Mouse (Mus musculus): ENCODE results near the gene Foxp1. TPM values are rescaled to one million over a fixed set of nuclear protein-coding genes. Genes with fewer than 3 reads are reported as not detected.

Foxp1 gene
- polyA plus RNA-seq, 1 experiment, result 68.1 TPM

- no peak for DNase-seq (ENCODE audit: low read depth)
- TF ChIP-seq POLR2A (IDR thresholded peaks at IDR 0.05; ENCODE audit: borderline replicate concordance, extremely low read depth, insufficient read depth, insufficient read length, poor library complexity, severe bottlenecking), result no peak
- no peak for TF ChIP-seq CTCF (IDR thresholded peaks at IDR 0.05; ENCODE audit: borderline replicate concordance, extremely low read depth, insufficient read depth, insufficient read length)
These were observed 152.6 kb downstream of the Foxp1 start for GRCm38 (mm10) chr6:99369931-99370330.

- TF ChIP-seq POLR2A (IDR thresholded peaks at IDR 0.05; ENCODE audit: borderline replicate concordance, extremely low read depth, insufficient read depth, insufficient read length, poor library complexity, severe bottlenecking) (no peak), CTCF (IDR thresholded peaks at IDR 0.05; ENCODE audit: borderline replicate concordance, extremely low read depth, insufficient read depth, insufficient read length) (no peak)
- no peak for DNase-seq (ENCODE audit: low read depth)
These were observed 153.4 kb downstream of the Foxp1 start for GRCm38 (mm10) chr6:99369156-99369555.

GRCm38 (mm10) chr6:99368118-99368753, 154.3 kb downstream of the Foxp1 start:
- no peak for TF ChIP-seq POLR2A (IDR thresholded peaks at IDR 0.05; ENCODE audit: borderline replicate concordance, extremely low read depth, insufficient read depth, insufficient read length, poor library complexity, severe bottlenecking)
- no peak for TF ChIP-seq CTCF (IDR thresholded peaks at IDR 0.05; ENCODE audit: borderline replicate concordance, extremely low read depth, insufficient read depth, insufficient read length)
- DNase-seq (ENCODE audit: low read depth), result no peak

- TF ChIP-seq POLR2A (IDR thresholded peaks at IDR 0.05; ENCODE audit: borderline replicate concordance, extremely low read depth, insufficient read depth, insufficient read length, poor library complexity, severe bottlenecking) (no peak), CTCF (IDR thresholded peaks at IDR 0.05; ENCODE audit: borderline replicate concordance, extremely low read depth, insufficient read depth, insufficient read length) (no peak)
These were observed 158.0 kb downstream of the Foxp1 start for GRCm38 (mm10) chr6:99364545-99364944.

GRCm38 (mm10) chr6:99360581-99360980, 161.9 kb downstream of the Foxp1 start:
- no peak for DNase-seq (ENCODE audit: low read depth)
- TF ChIP-seq POLR2A (IDR thresholded peaks at IDR 0.05; ENCODE audit: borderline replicate concordance, extremely low read depth, insufficient read depth, insufficient read length, poor library complexity, severe bottlenecking) (no peak), CTCF (IDR thresholded peaks at IDR 0.05; ENCODE audit: borderline replicate concordance, extremely low read depth, insufficient read depth, insufficient read length) (no peak)

More at GRCm38 (mm10) chr6:99364545-99364944, 158.0 kb downstream of the Foxp1 start:
- peak; percentile 46 for DNase-seq (ENCODE audit: low read depth)

GRCm38 (mm10) chr6:99359765-99360499, 162.6 kb downstream of the Foxp1 start:
- no peak for DNase-seq (ENCODE audit: low read depth)
- no peak for TF ChIP-seq POLR2A (IDR thresholded peaks at IDR 0.05; ENCODE audit: borderline replicate concordance, extremely low read depth, insufficient read depth, insufficient read length, poor library complexity, severe bottlenecking)
- no peak for TF ChIP-seq CTCF (IDR thresholded peaks at IDR 0.05; ENCODE audit: borderline replicate concordance, extremely low read depth, insufficient read depth, insufficient read length)

- no peak for DNase-seq (ENCODE audit: low read depth)
- TF ChIP-seq POLR2A (IDR thresholded peaks at IDR 0.05; ENCODE audit: borderline replicate concordance, extremely low read depth, insufficient read depth, insufficient read length, poor library complexity, severe bottlenecking), result no peak
- TF ChIP-seq CTCF (IDR thresholded peaks at IDR 0.05; ENCODE audit: borderline replicate concordance, extremely low read depth, insufficient read depth, insufficient read length), result no peak
These were observed 163.4 kb downstream of the Foxp1 start for GRCm38 (mm10) chr6:99359036-99359698.

- no peak for DNase-seq (ENCODE audit: low read depth)
- no peak for TF ChIP-seq CTCF (IDR thresholded peaks at IDR 0.05; ENCODE audit: borderline replicate concordance, extremely low read depth, insufficient read depth, insufficient read length)
- no peak for TF ChIP-seq POLR2A (IDR thresholded peaks at IDR 0.05; ENCODE audit: borderline replicate concordance, extremely low read depth, insufficient read depth, insufficient read length, poor library complexity, severe bottlenecking)
These were observed 164.6 kb downstream of the Foxp1 start for GRCm38 (mm10) chr6:99357931-99358330.

GRCm38 (mm10) chr6:99354338-99354737, 168.2 kb downstream of the Foxp1 start:
- DNase-seq (ENCODE audit: low read depth), result no peak
- no peak for TF ChIP-seq POLR2A (IDR thresholded peaks at IDR 0.05; ENCODE audit: borderline replicate concordance, extremely low read depth, insufficient read depth, insufficient read length, poor library complexity, severe bottlenecking)
- no peak for TF ChIP-seq CTCF (IDR thresholded peaks at IDR 0.05; ENCODE audit: borderline replicate concordance, extremely low read depth, insufficient read depth, insufficient read length)

- no peak for DNase-seq (ENCODE audit: low read depth)
- TF ChIP-seq CTCF (IDR thresholded peaks at IDR 0.05; ENCODE audit: borderline replicate concordance, extremely low read depth, insufficient read depth, insufficient read length) (no peak), POLR2A (IDR thresholded peaks at IDR 0.05; ENCODE audit: borderline replicate concordance, extremely low read depth, insufficient read depth, insufficient read length, poor library complexity, severe bottlenecking) (no peak)
These were observed 169.1 kb downstream of the Foxp1 start for GRCm38 (mm10) chr6:99353441-99353840.

- TF ChIP-seq CTCF (IDR thresholded peaks at IDR 0.05; ENCODE audit: borderline replicate concordance, extremely low read depth, insufficient read depth, insufficient read length) (no peak), POLR2A (IDR thresholded peaks at IDR 0.05; ENCODE audit: borderline replicate concordance, extremely low read depth, insufficient read depth, insufficient read length, poor library complexity, severe bottlenecking) (no peak)
- DNase-seq (ENCODE audit: low read depth), result no peak
These were observed 172.0 kb downstream of the Foxp1 start for GRCm38 (mm10) chr6:99350566-99350965.

Data from brain, embryonic 14.5 days (tissue).